Mouse (Mus musculus): ENCODE results near the gene Napa. TPM values are rescaled to one million over a fixed set of nuclear protein-coding genes. Genes with fewer than 3 reads are reported as not detected.

The Napa gene
- total RNA-seq, 2 experiments from 2014 or later, result 277 to 292 TPM

DNA sequence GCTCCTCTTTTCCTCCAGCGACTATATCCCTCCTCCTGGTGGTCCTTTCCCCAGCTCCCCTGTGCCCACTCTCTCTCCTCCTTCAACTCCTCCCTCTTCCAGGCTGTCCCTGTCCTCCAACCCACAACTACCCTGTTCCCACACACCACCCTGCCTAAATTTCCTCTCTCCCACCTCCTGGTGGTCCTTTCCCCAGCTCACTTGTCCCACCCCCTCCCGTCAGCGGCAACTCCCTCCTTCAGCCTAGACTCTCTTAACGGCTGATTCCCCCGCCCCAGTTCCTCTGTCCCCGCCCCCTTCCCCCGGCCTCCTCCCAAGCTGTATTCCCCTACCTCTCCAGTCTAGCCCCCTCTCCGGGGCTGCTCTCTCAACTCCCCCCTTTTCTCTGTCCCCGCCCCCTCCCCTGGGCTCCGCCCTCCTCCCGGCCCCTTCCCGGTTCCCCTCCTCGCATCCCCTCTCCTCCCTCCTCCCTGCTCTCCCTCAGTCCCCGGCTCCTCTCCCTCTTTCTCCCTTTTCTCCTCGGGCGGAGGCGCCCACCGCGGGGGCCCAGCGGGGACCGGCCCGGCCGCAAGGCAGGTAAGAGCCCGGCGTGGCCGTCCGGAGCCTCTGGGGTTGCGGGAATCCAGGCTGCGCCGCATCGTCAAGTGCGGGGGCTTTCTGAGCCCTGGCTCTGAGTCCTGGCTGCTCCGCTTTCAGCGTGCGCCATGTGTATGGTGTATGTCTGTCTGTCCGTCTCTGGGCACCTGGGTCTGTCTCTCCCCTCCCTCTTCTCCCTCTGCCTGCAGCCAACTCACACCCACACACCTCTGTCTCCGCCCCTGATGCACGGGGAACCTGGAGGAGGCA is 31.8 kb downstream of the Napa start:
- DNase-seq (ENCODE audit: low spot score in 2 of 2), result peak; percentile 44 to 54

- peak; percentile 48 to 63 for DNase-seq (ENCODE audit: low spot score in 2 of 2)
Observed at GRCm38 (mm10) chr7:16130956-16131634, 32.8 kb downstream of the Napa start.

- no peak for DNase-seq (ENCODE audit: low spot score in 2 of 2)
Observed at GRCm38 (mm10) chr7:16132161-16132581, 33.9 kb downstream of the Napa start.

- no peak for DNase-seq (ENCODE audit: low spot score in 2 of 2)
Observed at GRCm38 (mm10) chr7:16132926-16133325, 34.7 kb downstream of the Napa start.

DNA sequence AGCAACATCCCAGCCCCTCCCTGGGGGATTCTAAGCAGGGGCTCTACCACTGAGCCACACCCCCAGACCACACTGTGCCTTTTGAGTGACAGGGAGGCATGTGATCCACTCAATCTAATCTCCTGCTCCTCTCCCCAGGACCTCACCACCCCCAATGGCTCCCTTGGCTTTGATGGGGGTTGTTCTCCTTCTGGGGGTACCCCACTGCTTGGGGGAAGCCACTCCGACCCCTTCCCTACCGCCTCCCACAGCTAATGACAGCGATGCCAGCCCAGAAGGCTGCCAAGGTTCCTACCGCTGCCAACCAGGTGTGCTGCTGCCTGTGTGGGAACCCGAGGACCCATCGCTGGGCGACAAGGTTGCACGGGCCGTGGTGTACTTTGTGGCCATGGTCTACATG is 35.4 kb downstream of the Napa start:
- DNase-seq (ENCODE audit: low spot score in 2 of 2), result no peak

GRCm38 (mm10) chr7:16134951-16135392 is 36.7 kb downstream of the Napa start:
- DNase-seq (ENCODE audit: low spot score in 2 of 2), result no peak

DNA sequence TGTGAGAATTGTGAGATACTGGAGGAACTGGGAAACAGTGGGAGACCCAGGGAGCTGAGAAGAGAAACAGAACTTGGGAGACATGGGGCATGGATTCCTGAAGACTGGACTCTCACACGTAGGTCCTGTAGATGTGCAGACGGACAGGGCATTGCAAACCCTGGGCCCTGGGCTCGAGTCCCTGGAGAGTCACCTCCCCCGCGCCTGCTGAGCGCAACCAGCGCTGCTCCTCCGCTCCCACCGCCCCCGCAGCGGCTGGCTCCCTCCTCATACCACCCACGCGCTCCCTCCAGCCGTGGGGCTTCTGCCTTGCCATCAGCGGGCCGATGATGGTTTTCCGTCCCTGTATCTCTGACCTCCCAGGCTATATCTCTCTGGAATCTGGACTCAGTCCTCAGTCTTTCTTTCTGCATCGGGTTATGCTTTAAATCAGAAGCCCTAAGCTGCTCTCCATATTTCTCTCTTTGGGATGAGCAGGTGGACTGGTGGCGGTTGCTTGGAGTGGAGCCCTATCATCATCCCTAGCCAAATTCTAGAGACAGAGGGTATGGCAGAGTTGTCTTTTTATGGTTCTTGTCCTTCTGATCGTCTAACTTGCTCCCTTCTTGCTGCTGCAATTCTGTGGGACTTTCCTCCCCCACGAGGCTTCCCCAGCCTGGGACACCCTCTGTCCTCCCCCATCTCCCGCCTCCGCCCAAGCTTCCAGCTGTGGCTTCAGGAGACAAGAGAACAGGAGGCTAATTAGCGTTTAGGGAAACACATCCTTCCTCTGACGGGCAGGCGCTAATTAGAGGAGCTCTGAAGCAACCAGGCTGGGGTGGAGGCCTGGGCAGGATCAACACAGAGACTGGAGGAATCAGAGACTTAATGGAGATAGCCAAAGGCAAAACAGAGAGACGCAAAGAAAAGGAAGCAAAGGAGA is 48.5 kb downstream of the Napa start:
- DNase-seq (ENCODE audit: low spot score in 2 of 2), result peak; percentile 75 to 84

GRCm38 (mm10) chr7:16147643-16148042 is 49.4 kb downstream of the Napa start:
- DNase-seq (ENCODE audit: low spot score in 2 of 2), result no peak

GRCm38 (mm10) chr7:16149241-16149640 is 51.0 kb downstream of the Napa start:
- peak; percentile 88 to 93 for DNase-seq (ENCODE audit: low spot score in 2 of 2)

DNA sequence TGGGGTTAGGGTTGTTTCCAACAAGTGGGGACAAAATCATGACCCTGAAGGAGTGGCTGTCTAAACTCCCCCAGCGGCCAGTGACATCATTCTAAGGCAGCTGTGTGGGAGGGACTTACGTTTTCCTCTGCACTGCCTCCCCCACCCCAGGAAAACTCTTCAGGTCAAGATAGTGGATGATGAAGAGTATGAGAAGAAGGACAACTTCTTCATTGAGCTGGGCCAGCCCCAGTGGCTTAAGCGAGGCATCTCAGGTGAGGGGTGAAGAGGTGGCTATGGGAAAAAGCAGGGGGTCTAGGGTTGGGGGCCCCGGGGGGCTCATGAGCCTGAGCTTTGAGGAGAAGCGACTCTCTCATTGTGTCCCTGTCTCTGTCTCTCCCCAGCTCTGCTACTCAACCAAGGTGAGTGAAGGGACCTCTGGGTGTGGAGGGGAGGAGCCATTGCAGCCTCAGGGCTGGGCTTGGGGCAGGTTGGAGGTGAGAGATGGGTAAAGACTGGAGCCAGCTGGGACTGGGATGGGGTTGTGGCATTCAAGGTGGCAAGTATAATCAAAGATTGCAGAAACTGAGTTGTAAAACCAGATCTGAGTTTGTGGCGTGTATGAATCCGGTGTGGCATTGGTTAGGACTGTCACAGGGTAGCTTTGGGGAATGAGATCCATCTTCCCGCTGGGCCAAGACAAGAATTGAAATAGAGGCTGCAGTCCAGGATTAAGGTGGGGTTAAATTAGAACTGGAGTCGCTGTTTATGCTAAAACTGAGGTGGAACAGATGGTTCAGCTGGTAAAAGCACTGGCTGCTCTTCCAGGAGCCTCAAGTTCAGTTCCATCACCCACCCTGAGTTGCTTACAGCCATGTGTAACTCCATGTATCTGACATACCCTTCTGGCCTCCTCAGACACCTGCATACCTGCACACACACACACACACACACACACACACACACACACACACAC is 52.2 kb downstream of the Napa start:
- DNase-seq (ENCODE audit: low spot score in 2 of 2), result no peak

GRCm38 (mm10) chr7:16153522-16153921 is 55.3 kb downstream of the Napa start:
- DNase-seq (ENCODE audit: low spot score in 2 of 2), result peak; percentile 72 to 73

- peak in 1 of 2 experiments; percentile 62 for DNase-seq (ENCODE audit: low spot score in 2 of 2)
Observed at GRCm38 (mm10) chr7:16155132-16155872, 57.0 kb downstream of the Napa start.

- no peak for DNase-seq (ENCODE audit: low spot score in 2 of 2)
Observed at GRCm38 (mm10) chr7:16156105-16156714, 58.0 kb downstream of the Napa start.

- DNase-seq (ENCODE audit: low spot score in 2 of 2), result no peak
Observed at GRCm38 (mm10) chr7:16158735-16159134, 60.5 kb downstream of the Napa start.

GRCm38 (mm10) chr7:16160702-16161101 is 62.4 kb downstream of the Napa start:
- no peak for DNase-seq (ENCODE audit: low spot score in 2 of 2)

DNA sequence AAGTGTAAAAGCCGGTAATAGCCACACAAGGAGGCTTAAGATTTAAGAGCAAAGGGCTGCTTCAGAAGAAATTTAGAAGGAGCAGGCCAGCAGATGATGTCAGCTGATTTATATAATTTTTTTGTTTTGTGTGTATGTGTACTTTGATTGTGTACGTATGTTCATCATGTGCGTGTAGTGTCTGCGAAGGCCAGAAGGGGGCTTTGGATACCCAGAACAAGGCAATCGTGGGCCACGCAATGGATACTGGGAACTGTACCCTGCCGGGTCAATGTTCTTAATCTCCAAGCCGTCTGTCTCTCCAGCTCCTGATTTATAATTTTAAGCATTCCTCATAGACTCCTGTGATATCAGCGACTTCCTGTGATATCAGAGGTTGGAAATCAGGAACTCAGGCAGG is 63.0 kb downstream of the Napa start:
- no peak for DNase-seq (ENCODE audit: low spot score in 2 of 2)

GRCm38 (mm10) chr7:16162036-16162435 is 63.8 kb downstream of the Napa start:
- DNase-seq (ENCODE audit: low spot score in 2 of 2), result no peak
